Mouse (Mus musculus) fibroblast of lung, adult 2 months (primary cell): Measurements from ENCODE around the gene Alpl.

Experiments
- DNase-seq: peaks from one replicate; pipeline ENCODE4 v3.0.0-alpha.2; 2011; ENCODE audit warnings: low read depth

The Alpl gene

DNA sequence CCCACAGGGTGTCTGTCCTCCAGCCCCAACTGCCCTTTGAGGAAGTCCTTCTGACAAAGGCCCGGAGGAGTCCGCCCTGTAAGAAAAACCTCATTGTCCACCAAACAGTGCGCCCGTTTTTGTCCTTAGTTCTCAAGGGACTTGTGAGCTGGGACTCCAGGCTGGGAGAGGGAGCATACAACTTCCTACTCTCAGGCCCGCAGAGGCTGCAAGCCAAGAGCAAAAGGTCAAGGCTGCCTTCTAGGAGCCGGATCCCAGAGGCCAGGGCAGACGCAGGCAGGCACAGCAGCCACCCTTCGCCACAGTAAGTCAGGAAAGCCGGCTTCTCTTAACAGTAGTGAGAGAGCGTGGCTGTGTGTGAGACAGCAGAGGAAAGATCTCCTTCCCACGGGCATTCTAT is 4.1 kb upstream of the Alpl start:
- DNase-seq, result no peak

GRCm38 (mm10) chr4:137797038-137797437 is 854 bp upstream of the Alpl start:
- no peak for DNase-seq

DNA sequence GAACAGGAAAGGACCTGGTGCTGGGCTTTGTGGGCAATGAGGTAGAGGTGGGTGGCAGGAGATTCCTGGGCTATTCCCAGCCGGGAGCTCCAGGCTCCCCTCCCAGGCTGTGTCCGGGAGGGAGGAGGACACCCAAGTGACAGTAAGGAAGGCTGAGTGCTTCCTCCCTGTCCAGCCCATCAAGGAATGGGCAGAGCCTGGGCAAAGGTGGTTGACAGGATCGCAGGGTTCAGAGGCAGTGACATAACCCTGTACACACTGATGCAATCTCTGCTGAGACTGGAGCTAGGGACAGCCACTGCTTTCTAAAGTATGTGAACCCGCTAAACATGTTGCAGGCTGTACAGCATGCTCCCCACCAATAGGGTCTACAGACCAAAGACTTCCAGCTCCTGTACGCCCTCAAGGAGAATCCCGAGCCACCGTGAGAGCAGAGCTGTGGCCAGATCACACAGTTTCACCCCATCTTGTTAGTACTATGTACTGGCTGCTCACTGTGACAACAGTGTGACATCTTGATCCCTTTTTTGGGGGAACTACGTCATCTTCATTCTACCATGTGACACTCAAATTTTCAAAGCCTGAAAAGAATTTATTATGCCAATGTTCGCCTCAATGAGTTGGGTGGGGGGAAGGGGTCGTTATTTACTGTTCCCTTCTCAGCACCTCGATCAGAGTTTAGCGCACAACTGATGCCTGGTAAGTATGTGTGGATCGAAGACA is 1.8 kb downstream of the Alpl start:
- DNase-seq, result no peak

DNA sequence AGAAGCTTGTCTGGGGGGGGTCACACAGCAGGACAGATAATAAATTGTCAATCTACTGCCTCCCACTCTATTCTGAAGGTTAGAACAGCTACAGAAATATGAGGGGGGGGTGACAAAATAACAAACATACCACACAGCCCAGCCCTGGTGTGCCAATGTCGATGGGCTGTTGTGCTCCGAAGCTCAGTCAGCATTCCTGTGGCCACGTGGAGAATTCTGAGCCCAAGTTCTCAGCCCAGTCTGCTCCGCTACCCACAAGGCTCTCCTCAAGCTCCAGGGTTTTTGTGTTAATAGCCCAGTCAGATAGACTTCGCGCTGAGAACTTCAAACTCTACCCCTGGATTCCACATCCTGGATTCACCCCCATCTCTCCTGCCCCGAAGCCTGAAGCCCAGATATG is 2.6 kb downstream of the Alpl start:
- no peak for DNase-seq

DNA sequence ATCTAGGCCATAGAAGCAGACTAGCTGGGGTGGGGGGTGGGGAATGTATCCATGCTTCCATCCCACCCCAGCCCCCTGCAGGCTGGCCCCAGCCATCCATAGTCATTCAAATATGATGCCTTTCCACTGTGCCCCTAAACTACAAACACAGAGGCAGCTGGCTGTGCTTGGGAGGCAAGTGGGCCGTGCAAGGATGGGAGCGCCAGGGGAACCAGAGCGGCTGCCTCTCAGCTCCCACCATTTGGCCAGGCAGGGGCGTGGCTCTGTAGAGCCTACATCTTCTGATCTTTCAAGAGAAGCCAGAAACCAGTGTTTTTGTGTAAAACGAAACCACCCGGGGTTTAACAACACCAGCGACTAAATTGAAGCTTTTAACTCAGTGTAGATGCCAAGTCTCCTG is 4.7 kb downstream of the Alpl start:
- no peak for DNase-seq

DNA sequence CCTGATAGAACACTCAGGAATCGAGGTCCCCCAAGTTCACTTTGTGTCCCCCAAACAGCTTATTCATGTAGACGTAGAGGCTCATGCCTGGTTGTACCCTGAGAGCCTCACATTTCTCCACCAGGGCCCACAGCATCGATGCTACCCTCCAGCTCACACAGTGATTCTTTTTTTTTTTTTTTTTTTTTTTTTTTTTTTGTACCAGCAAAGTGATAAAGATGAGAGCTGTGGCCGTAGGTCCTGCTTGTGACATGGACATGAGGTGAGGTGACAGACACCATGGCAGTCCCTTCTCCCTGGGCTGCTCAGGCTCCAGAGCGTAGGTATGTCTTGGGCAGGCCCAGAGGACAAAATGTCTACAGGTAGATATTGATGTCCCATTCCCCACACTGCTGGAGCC is 5.2 kb downstream of the Alpl start:
- no peak for DNase-seq

GRCm38 (mm10) chr4:137788511-137789049 is 7.6 kb downstream of the Alpl start:
- DNase-seq, result no peak

DNA sequence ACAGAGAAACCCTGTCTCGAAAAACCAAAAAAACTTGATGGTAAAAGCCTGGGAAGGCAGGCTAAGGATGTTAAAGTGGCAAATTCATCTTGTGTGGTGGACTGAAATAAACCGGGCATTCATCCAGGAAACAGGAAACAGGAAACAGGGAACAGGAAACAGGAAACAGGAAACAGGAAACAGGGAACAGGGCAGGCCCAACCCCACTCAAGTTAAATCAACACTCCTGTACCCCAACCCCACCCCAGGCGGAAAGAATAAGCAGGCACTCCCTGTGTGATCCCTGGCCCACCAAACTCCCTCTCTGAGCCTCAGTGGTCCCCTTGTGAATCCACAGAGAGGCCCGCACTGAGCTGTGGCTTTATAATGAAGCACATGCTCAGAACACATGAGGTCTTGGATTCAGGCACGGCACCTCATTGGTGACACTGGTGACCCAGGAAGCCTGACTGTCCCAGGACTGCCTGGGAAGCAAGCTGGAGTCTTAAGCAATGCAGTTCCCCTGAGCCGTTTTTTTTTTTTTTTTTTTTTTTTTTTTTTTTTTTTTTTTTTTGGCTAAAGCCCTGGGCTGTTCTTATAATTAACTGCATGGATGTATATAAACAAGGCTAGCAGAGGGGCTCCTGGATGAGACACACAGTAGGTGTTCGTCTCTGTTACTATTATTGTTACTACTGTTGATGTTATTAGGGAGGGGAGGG is 8.4 kb downstream of the Alpl start:
- no peak for DNase-seq

- no peak for DNase-seq
Observed at GRCm38 (mm10) chr4:137786488-137786887, 9.7 kb downstream of the Alpl start.

DNA sequence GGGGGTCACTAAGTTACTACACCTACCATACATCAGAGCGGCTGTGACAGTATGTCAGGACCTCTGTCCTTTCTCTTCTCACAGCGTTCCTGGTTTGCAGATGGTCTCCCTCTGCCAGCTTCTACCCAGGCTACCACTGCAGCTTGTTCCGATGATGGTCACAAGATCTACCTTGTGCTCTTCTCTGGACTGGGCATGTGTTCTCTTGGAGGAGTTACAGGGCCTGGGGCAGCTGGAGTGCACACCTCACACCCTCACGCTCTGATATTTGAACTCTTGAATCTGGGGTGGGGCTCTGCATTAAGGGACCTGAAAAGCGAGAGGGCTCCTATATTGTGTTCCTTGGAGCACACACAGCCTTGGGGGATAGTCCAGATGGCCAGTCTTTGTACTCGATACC is 10.9 kb downstream of the Alpl start:
- DNase-seq, result no peak

- no peak for DNase-seq
Observed at GRCm38 (mm10) chr4:137784741-137785140, 11.4 kb downstream of the Alpl start.

GRCm38 (mm10) chr4:137783541-137784191 is 12.5 kb downstream of the Alpl start:
- DNase-seq, result peak; percentile 40

DNA sequence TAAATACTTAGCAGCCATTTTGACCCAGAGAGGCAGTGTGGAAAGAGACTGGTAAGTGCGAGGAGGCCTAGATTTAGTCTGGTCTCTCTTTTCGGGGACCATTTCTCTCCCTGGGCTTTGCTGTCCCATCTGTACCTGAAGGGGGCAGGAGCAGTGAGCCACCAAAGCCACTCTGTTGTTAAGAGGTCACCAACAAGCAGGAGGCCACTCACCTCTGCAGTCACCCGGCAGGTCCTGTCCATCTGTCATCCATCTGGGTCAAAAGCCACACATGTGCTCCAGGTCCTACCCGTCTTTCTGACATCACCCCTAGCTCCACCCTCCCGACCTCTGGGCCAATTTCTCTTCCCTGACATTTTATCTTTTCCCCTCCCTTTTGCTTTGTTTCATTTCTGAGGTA is 14.2 kb downstream of the Alpl start:
- no peak for DNase-seq

GRCm38 (mm10) chr4:137780986-137781385 is 15.2 kb downstream of the Alpl start:
- DNase-seq, result no peak

DNA sequence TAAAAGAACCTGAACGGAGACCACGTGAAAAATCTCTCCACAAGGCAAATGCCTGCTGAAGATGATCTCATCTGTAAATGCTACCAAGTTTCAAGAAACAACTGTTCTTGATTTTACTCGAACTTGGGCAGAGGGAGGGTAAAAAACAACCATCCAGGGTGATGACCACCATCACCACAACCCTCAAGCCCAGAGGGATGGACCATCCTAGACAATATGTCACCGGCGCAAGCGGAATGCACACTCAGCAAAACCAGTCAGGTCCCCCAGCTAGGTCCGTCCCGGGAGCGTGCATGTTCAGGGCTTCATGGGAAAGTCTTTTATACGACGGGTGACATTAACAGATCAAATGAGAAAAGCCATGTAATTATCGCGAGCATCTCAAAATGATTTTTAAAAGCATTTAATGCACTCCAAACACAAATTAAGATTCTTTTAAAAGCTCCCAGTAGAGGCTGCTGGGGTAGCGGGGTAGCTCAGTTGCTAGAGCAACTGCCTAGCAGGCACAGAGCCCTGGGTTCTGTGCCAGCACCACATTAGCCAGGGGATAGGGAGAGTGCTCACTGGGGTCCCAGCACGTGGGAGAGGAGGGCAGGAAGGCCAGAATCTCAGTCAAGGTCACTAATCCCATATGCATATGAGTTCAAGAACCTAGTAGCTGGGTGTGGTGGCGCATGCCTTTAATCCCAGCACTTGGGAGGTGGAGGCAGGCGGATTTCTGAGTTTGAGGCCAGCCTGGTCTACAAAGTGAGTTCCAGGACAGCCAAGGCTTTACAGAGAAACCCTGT is 17.6 kb downstream of the Alpl start:
- no peak for DNase-seq

- no peak for DNase-seq
Observed at GRCm38 (mm10) chr4:137777866-137778265, 18.3 kb downstream of the Alpl start.

DNA sequence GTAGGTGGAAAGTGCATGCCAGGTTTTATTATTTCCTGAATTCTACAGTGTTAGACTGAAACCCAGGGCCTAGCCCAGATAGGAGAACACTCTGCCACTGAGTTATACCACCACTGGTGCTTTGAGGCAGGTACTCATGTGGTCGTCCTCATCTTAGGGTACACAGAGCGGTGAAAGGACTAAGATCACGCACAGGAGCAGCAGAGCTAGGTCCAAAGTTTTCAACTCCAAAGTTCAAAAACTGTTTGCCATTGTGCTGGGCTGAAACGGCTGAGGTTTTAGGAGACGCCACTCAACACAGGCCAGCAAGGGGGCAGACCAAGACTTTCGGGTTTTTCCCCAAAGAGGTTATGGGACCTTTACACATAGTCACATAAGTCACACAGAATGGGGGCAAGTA is 21.7 kb downstream of the Alpl start:
- DNase-seq, result no peak

DNA sequence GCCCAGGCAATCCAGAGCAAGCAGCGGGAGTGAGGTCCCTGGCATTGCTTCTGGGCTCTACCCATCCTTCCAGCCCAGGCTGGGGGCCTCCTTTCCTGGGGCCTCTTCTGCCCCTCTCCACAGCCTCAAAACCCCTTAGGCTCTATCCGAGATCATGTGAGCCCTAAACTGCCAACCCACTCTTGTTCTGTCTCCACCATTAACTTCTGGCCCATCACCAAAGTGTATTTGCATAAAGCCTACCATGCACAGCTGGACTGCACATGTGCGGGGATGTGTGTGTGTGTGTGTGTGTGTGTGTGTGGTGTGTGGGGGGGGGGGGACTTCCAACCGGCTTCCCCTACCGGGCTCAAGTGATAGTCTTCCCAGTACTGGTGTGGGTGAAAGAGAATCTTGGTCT is 22.2 kb downstream of the Alpl start:
- no peak for DNase-seq

DNA sequence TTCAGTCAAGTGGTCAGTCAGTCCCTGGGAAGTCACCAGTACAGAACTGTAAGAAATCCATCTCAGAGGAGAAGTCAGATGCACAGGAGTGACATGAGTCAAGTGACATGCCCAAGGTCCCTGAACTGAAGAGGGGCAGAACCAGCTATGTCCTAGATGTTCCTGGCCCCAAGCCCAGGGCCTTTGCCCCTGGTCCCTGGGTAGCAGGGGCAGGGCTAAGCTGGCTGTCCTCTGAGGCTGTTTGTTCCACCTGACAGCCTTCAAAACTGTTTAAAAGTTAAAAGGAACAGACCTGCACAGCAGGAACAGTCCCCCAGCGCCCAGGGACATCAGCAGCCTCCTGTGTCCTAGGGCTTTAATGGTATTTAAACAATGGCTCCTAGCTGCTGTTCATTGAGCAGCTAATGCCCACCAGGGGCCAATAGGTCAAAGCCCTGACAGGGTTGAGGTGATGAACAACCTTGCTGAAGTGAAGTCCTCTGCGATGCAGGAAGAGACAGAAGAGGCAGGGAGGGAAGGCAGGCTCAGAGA is 22.8 kb downstream of the Alpl start:
- no peak for DNase-seq

DNA sequence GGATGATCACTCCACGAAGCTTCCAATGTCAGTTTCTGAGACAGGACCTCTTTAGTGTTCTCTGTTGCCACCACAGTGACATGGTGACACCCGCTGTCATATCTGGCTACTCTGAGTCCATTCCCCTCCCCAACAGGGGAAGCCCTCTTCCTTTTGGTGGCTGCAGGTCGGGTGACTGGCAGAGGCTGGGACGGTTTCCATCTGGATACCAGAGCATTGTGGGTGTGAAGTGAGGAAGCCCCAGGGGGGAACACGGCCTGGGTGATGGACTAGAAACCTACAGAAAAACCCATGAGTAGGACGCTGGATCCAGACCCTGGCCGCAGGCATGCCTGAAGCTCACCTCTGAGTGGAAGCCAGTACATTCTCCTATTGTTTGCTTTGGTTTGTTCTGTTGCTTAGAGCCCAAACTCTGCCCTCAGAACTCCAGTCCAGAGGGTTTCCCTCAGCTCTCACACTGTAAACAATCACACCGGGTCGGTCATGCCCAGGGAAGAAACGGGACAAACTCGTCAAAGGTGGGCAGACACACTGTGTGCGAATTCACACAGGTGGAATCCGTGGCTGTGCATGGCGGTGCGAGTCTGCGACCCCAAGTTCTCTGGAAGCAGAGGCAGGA is 23.6 kb downstream of the Alpl start:
- DNase-seq, result no peak

GRCm38 (mm10) chr4:137771749-137772148 is 24.4 kb downstream of the Alpl start:
- no peak for DNase-seq
